Mouse (Mus musculus) liver, adult 2 months (tissue): ENCODE results near the gene Gm14226.

Source experiments
- CTCF ChIP-seq: fragments of 200-500 bp; IDR thresholded peaks from 2 replicates; pipeline ENCODE4 v1.5.1; 2011; ENCODE audit warnings: low read depth, low read length, control low read depth
- POLR2A ChIP-seq: fragments of 200-500 bp; IDR thresholded peaks from 2 replicates; pipeline ENCODE4 v1.6.1; 2011; ENCODE audit warnings: low read length, control low read depth; ENCODE audit not compliant: insufficient read depth; ENCODE audit errors: extremely low read depth

- no peak for TF ChIP-seq POLR2A
- no peak for TF ChIP-seq CTCF
Observed at GRCm38 (mm10) chr2:155005491-155005890, 12.6 kb upstream of the Gm14226 start.
